Mouse (Mus musculus): Measurements from ENCODE around the gene Cript. TPM values are rescaled to one million over a fixed set of nuclear protein-coding genes. Genes with fewer than 3 reads are reported as not detected.
"Not testable (repeated sequence)": the region's sequence is repeated elsewhere in the genome, so short reads cannot be mapped to it uniquely, and the experiment has no call there.

The Cript gene
- total and polyA plus RNA-seq, 2 experiments from 2014 or later: 82.7 to 215 TPM

DNA sequence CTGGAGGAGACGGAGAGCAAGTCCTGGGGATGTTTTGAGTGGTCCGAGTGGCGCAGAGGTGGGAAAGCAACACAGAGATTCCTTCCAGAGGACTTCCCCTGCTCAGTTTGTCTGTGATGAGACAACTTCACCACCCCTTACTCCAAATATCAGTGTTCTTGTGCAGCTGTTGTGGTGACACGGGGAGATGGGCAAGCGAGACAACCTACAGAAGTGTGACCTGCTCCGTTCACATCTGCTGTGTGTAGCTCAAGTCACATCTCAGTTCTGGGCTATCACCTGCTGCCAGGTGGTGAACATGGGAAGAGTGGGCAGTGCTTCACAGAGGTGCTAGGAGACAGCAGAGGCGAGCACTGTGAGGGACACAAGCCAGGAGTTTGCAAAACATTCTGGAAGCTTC is 31.4 kb downstream of the Cript start:
- no peak overlapping the region for H3K4me3 ChIP-seq (ENCODE audit: low read depth, low read length)
- ATAC-seq (no peak), DNase-seq (no peak)
- no peak overlapping the region for H3K9ac ChIP-seq
- WGBS: 94% methylated on average over 7 of the region's 7 CpGs
- peaks cover 6% of the 10 kb centered on the region; the same call in 1 of the 2 replicates for H3K4me1 ChIP-seq (ENCODE audit: insufficient read depth)
- TF ChIP-seq CTCF (IDR thresholded peaks at IDR 0.05; ENCODE audit: low read depth): no peak
- H3K27me3 ChIP-seq (ENCODE audit: insufficient read depth, low read length): no peaks in the 10 kb centered on the region
- no peak overlapping the region for H3K4me2 ChIP-seq (ENCODE audit: low read depth)
- no peaks in the 10 kb centered on the region for H3K9me3 ChIP-seq (ENCODE audit: low read length)
- no peak overlapping the region for H3K27ac ChIP-seq (ENCODE audit: low read depth, low read length)
- H3K36me3 ChIP-seq (ENCODE audit: insufficient read depth): no peaks in the 10 kb centered on the region

DNA sequence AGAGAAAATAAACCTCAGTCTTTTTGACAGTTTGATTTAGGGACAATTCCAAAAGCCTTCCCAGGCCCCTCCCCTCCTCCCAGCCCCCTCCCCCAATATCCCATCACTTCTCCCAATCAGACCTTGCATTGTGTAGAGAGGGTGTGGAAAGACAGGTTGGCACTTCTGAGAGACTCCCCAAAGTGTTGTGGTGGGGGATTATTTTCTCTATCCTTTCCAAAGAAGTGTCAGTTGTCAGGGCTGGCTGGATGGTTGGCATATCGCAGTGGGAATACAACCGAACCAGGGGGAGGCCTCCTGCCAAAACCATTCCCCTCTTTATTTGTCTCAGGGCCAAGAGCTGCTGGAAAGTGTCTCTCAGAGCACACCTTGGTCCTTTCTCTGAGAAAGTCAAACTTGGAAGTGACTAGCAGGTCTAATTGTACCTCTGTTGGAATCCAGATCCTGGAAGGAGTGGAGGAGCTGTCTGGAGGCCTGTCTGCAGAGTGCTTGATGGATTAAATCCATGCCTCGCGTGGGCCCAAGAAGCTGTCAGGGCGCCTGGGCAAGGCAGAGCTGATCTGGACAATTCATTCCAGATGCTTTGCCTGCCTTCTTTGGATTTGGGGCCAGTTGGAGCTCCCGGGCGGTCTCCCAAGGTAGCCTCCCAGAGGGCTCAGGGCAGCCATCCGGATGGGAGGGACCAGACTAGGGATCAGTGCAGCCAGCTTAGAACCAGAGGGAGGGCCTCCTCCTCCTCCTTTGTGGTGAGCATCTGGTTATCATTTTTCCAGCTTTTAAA is 32.3 kb downstream of the Cript start:
- peaks cover 6% of the 10 kb centered on the region; the same call in 1 of the 2 replicates for H3K4me1 ChIP-seq (ENCODE audit: insufficient read depth)
- H3K9ac ChIP-seq: no peak overlapping the region
- no peaks in the 10 kb centered on the region for H3K9me3 ChIP-seq (ENCODE audit: low read length)
- no peak for ATAC-seq
- no peak overlapping the region for H3K4me2 ChIP-seq (ENCODE audit: low read depth)
- TF ChIP-seq CTCF (IDR thresholded peaks at IDR 0.05; ENCODE audit: low read depth): no peak
- DNase-seq: no peak
- H3K4me3 ChIP-seq (ENCODE audit: low read depth, low read length): no peak overlapping the region
- no peaks in the 10 kb centered on the region for H3K36me3 ChIP-seq (ENCODE audit: insufficient read depth)
- H3K27me3 ChIP-seq (ENCODE audit: insufficient read depth, low read length): no peaks in the 10 kb centered on the region
- WGBS: 60% methylated on average over 8 of the region's 8 CpGs
- H3K27ac ChIP-seq (ENCODE audit: low read depth, low read length): no peak overlapping the region

DNA sequence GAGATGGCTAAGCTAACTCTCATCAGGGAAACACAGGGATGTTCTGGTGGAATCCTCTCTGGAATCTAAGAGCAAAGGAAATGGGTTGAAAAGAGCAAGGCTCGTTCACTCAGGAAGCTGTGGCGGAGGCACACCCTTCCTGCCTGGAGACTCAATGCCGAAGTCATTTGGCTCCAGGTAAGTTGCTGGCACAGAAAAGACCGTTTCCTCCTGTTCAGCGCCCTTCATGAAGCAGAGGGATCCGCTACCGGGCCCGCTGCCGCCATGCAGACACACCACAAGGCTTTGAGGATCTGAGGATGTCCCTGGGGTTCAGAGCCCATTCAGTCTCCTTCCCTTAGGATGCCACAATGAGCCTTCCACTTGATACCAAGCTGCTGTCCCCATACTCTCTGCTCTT is 37.3 kb downstream of the Cript start:
- H3K4me3 ChIP-seq (ENCODE audit: low read depth, low read length): no peak overlapping the region
- 80% methylated on average over 9 of the region's 9 CpGs for WGBS
- H3K27ac ChIP-seq (ENCODE audit: low read depth, low read length): no peak overlapping the region
- no peaks in the 10 kb centered on the region for H3K36me3 ChIP-seq (ENCODE audit: insufficient read depth)
- DNase-seq (no peak), ATAC-seq (no peak)
- H3K9ac ChIP-seq: no peak overlapping the region
- H3K4me2 ChIP-seq (ENCODE audit: low read depth): no peak overlapping the region
- H3K4me1 ChIP-seq (ENCODE audit: insufficient read depth): no peaks in the 10 kb centered on the region
- TF ChIP-seq CTCF (IDR thresholded peaks at IDR 0.05; ENCODE audit: low read depth): no peak
- H3K9me3 ChIP-seq (ENCODE audit: low read length): no peaks in the 10 kb centered on the region
- H3K27me3 ChIP-seq (ENCODE audit: insufficient read depth, low read length): no peaks in the 10 kb centered on the region

DNA sequence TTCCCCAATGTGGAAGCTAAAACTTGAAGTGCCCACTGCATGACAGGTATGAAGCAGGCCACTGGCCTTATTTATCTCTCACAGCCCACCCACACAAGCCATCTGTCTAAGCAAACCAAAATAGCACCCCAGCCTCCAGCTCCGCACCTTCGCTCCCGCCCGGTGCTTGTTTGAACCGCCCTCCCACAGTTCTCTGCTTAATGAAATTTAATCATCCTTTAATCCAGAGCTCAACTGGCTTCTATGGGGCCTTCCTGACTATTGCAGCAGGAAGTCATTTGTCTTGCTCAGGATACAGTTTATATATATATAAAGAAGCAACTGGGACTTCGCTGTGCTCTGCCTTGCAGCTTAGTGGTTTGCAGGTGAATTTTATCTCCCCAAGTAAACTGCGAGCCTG is 38.1 kb downstream of the Cript start:
- WGBS: 87% methylated on average over 7 of the region's 7 CpGs
- DNase-seq (no peak), ATAC-seq (no peak)
- H3K4me3 ChIP-seq (ENCODE audit: low read depth, low read length): no peak overlapping the region
- H3K9ac ChIP-seq: no peak overlapping the region
- H3K4me2 ChIP-seq (ENCODE audit: low read depth): no peak overlapping the region
- H3K4me1 ChIP-seq (ENCODE audit: insufficient read depth): no peaks in the 10 kb centered on the region
- no peaks in the 10 kb centered on the region for H3K9me3 ChIP-seq (ENCODE audit: low read length)
- H3K27me3 ChIP-seq (ENCODE audit: insufficient read depth, low read length): no peaks in the 10 kb centered on the region
- no peak overlapping the region for H3K27ac ChIP-seq (ENCODE audit: low read depth, low read length)
- TF ChIP-seq CTCF (IDR thresholded peaks at IDR 0.05; ENCODE audit: low read depth): no peak
- no peaks in the 10 kb centered on the region for H3K36me3 ChIP-seq (ENCODE audit: insufficient read depth)

DNA sequence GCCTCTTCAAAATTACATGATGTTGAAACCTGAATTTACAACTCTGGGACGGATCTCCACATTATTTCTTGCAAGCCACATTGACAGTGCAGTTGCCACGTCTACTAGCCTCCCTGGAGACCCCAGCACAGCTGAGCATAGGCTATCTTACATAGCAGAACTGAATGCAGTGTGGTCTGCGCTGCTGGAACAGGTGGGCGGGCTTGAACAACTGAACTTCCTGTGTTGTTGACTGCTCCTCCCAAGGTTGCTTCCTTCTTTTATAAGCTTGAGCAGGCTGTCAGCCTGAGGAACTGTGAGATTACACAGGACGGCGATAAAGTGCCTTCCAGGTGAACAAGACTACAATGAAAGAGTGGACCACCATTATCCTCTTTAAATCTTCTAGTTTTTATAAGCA is 38.6 kb downstream of the Cript start:
- WGBS: 89% methylated on average over 6 of the region's 6 CpGs
- Histone ChIP-seq H3K9ac (no peak overlapping the region), H3K27ac (ENCODE audit: low read depth, low read length) (no peak overlapping the region), H3K4me2 (ENCODE audit: low read depth) (no peak overlapping the region), H3K36me3 (ENCODE audit: insufficient read depth) (no peaks in the 10 kb centered on the region), H3K4me3 (ENCODE audit: low read depth, low read length) (no peak overlapping the region), H3K4me1 (ENCODE audit: insufficient read depth) (no peaks in the 10 kb centered on the region), H3K27me3 (ENCODE audit: insufficient read depth, low read length) (no peaks in the 10 kb centered on the region), H3K9me3 (ENCODE audit: low read length) (no peaks in the 10 kb centered on the region)
- no peak for TF ChIP-seq CTCF (IDR thresholded peaks at IDR 0.05; ENCODE audit: low read depth)
- ATAC-seq (no peak), DNase-seq (no peak)

DNA sequence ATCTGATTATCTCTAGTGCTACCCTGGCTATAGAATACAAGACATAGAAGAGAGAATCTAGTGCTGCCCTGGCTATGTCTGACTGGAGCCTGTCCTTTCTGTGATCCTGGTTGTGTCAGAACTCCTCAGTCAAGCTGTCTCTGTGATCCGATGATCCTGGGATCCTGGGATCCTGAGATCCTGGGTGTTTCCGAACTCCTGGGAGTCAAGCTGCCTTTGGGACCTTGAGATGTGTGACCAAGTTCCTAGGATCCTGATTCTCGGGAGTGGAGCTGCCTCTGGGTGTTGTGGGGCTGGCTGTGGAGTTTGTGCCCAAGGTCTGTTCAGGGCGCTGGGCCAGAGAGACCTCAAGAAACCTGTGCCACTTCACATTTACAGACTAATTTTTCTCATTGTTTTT is 43.6 kb downstream of the Cript start:
- 90% methylated on average over 4 of the region's 4 CpGs for WGBS
- DNase-seq (no peak), ATAC-seq (no peak)
- no peaks in the 10 kb centered on the region for H3K9me3 ChIP-seq (ENCODE audit: low read length)
- H3K4me2 ChIP-seq (ENCODE audit: low read depth): no peak overlapping the region
- H3K27me3 ChIP-seq (ENCODE audit: insufficient read depth, low read length): no peaks in the 10 kb centered on the region
- no peak overlapping the region for H3K9ac ChIP-seq
- H3K27ac ChIP-seq (ENCODE audit: low read depth, low read length): no peak overlapping the region
- no peak overlapping the region for H3K4me3 ChIP-seq (ENCODE audit: low read depth, low read length)
- H3K4me1 ChIP-seq (ENCODE audit: insufficient read depth): no peaks in the 10 kb centered on the region
- TF ChIP-seq CTCF (IDR thresholded peaks at IDR 0.05; ENCODE audit: low read depth): no peak
- no peaks in the 10 kb centered on the region for H3K36me3 ChIP-seq (ENCODE audit: insufficient read depth)

DNA sequence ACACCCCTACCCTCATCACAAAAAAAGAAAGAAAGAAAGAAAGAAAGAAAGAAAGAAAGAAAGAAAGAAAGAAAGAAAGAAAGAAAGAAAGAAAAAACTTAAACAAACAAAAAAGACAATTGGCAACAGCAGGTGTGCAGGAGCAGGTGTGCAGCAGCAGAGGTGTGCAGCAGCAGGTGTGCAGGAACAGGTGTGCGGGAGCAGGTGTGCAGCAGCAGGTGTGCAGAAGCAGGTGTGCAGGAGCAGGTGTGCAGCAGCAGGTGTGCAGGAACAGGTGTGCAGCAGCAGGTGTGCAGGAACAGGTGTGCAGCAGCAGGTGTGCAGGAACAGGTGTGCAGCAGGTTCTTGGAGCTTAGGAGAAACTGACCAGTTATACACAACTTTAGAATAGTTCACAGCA is 46.8 kb downstream of the Cript start:
- H3K9me3 ChIP-seq (ENCODE audit: low read length); H3K27me3 ChIP-seq (ENCODE audit: insufficient read depth, low read length); H3K27ac ChIP-seq (ENCODE audit: low read depth, low read length); ATAC-seq; H3K4me2 ChIP-seq (ENCODE audit: low read depth); DNase-seq; H3K4me3 ChIP-seq (ENCODE audit: low read depth, low read length); H3K36me3 ChIP-seq (ENCODE audit: insufficient read depth); H3K4me1 ChIP-seq (ENCODE audit: insufficient read depth); H3K9ac ChIP-seq: not testable (repeated sequence)
- 100% methylated on average over 1 of the region's 1 CpGs for WGBS
